Mouse (Mus musculus): ENCODE measurements around the gene Tmco1.

GRCm38 (mm10) chr1:167358731-167359130 lies 50.6 kb downstream of the Tmco1 start:
- TF ChIP-seq CTCF (IDR thresholded peaks at IDR 0.05; ENCODE audit: insufficient read depth, low read length) (no peak), POLR2A (IDR thresholded peaks at IDR 0.05; ENCODE audit: borderline replicate concordance, extremely low read depth, low read depth, low read length) (no peak)
